Mouse (Mus musculus): ENCODE measurements around the gene Zdhhc25. TPM values are rescaled to one million over a fixed set of nuclear protein-coding genes. Genes with fewer than 3 reads are reported as not detected.

Gene Zdhhc25
- polyA plus RNA-seq, 1 experiment: not detected

- Histone ChIP-seq H3K27ac (ENCODE audit: insufficient read depth, low read depth, low read length) (no peak overlapping the region), H3K4me1 (ENCODE audit: control insufficient read depth, insufficient read depth, low read length) (no peaks in the 10 kb centered on the region), H3K4me3 (ENCODE audit: insufficient read depth, low read depth, low read length) (no peak overlapping the region)
- TF ChIP-seq CTCF (IDR thresholded peaks at IDR 0.05; ENCODE audit: insufficient read depth, low read depth, low read length) (no peak), POLR2A (IDR thresholded peaks at IDR 0.05; ENCODE audit: insufficient read depth, low read depth, low read length) (no peak)
- 96% methylated on average over 3 of the region's 3 CpGs for WGBS
Observed at GRCm38 (mm10) chr15:88602496-88602895, 2.4 kb downstream of the Zdhhc25 start.

GRCm38 (mm10) chr15:88603091-88603732 lies 3.1 kb downstream of the Zdhhc25 start:
- H3K4me3 ChIP-seq (ENCODE audit: insufficient read depth, low read depth, low read length): no peak overlapping the region
- no peak for TF ChIP-seq POLR2A (IDR thresholded peaks at IDR 0.05; ENCODE audit: insufficient read depth, low read depth, low read length)
- H3K27ac ChIP-seq (ENCODE audit: insufficient read depth, low read depth, low read length): no peak overlapping the region
- 66% methylated on average over 9 of the region's 9 CpGs for WGBS
- no peaks in the 10 kb centered on the region for H3K4me1 ChIP-seq (ENCODE audit: control insufficient read depth, insufficient read depth, low read length)

GRCm38 (mm10) chr15:88603733-88604119 lies 3.6 kb downstream of the Zdhhc25 start:
- H3K27ac ChIP-seq (ENCODE audit: insufficient read depth, low read depth, low read length): no peak overlapping the region
- WGBS: 89% methylated on average over 1 of the region's 1 CpGs
- TF ChIP-seq CTCF (IDR thresholded peaks at IDR 0.05; ENCODE audit: insufficient read depth, low read depth, low read length) (no peak), POLR2A (IDR thresholded peaks at IDR 0.05; ENCODE audit: insufficient read depth, low read depth, low read length) (no peak)
- H3K4me3 ChIP-seq (ENCODE audit: insufficient read depth, low read depth, low read length): no peak overlapping the region
- no peaks in the 10 kb centered on the region for H3K4me1 ChIP-seq (ENCODE audit: control insufficient read depth, insufficient read depth, low read length)

GRCm38 (mm10) chr15:88604669-88605414 lies 4.7 kb downstream of the Zdhhc25 start:
- Histone ChIP-seq H3K4me1 (ENCODE audit: control insufficient read depth, insufficient read depth, low read length) (no peaks in the 10 kb centered on the region), H3K27ac (ENCODE audit: insufficient read depth, low read depth, low read length) (no peak overlapping the region), H3K4me3 (ENCODE audit: insufficient read depth, low read depth, low read length) (no peak overlapping the region)
- no peak for TF ChIP-seq POLR2A (IDR thresholded peaks at IDR 0.05; ENCODE audit: insufficient read depth, low read depth, low read length)
- no peak for TF ChIP-seq CTCF (IDR thresholded peaks at IDR 0.05; ENCODE audit: insufficient read depth, low read depth, low read length)
- WGBS: 92% methylated on average over 17 of the region's 17 CpGs

- no peak overlapping the region for H3K4me3 ChIP-seq (ENCODE audit: insufficient read depth, low read depth, low read length)
- H3K27ac ChIP-seq (ENCODE audit: insufficient read depth, low read depth, low read length): no peak overlapping the region
- H3K4me1 ChIP-seq (ENCODE audit: control insufficient read depth, insufficient read depth, low read length): no peaks in the 10 kb centered on the region
- no peak for TF ChIP-seq CTCF (IDR thresholded peaks at IDR 0.05; ENCODE audit: insufficient read depth, low read depth, low read length)
- TF ChIP-seq POLR2A (IDR thresholded peaks at IDR 0.05; ENCODE audit: insufficient read depth, low read depth, low read length): no peak
- 89% methylated on average over 5 of the region's 5 CpGs for WGBS
Observed at GRCm38 (mm10) chr15:88605415-88605785, 5.3 kb downstream of the Zdhhc25 start.

GRCm38 (mm10) chr15:88617125-88617524 lies 17.0 kb downstream of the Zdhhc25 start:
- H3K4me3 ChIP-seq (ENCODE audit: insufficient read depth, low read depth, low read length): no peak overlapping the region
- no peak for TF ChIP-seq POLR2A (IDR thresholded peaks at IDR 0.05; ENCODE audit: insufficient read depth, low read depth, low read length)
- no peak for TF ChIP-seq CTCF (IDR thresholded peaks at IDR 0.05; ENCODE audit: insufficient read depth, low read depth, low read length)
- 42% methylated on average over 16 of the region's 16 CpGs for WGBS
- peaks cover 4% of the 10 kb centered on the region; the same call in 1 of the 2 replicates for H3K4me1 ChIP-seq (ENCODE audit: control insufficient read depth, insufficient read depth, low read length)
- H3K27ac ChIP-seq (ENCODE audit: insufficient read depth, low read depth, low read length): no peak overlapping the region

- Histone ChIP-seq H3K4me1 (ENCODE audit: control insufficient read depth, insufficient read depth, low read length) (peaks cover 4% of the 10 kb centered on the region; the same call in 1 of the 2 replicates), H3K27ac (ENCODE audit: insufficient read depth, low read depth, low read length) (no peak overlapping the region), H3K4me3 (ENCODE audit: insufficient read depth, low read depth, low read length) (no peak overlapping the region)
- no peak for TF ChIP-seq POLR2A (IDR thresholded peaks at IDR 0.05; ENCODE audit: insufficient read depth, low read depth, low read length)
- TF ChIP-seq CTCF (IDR thresholded peaks at IDR 0.05; ENCODE audit: insufficient read depth, low read depth, low read length): no peak
- WGBS: 56% methylated on average over 17 of the region's 17 CpGs
Observed at GRCm38 (mm10) chr15:88618008-88618773, 18.1 kb downstream of the Zdhhc25 start.

- H3K4me1 ChIP-seq (ENCODE audit: control insufficient read depth, insufficient read depth, low read length): peaks cover 4% of the 10 kb centered on the region; the same call in 1 of the 2 replicates
- TF ChIP-seq POLR2A (IDR thresholded peaks at IDR 0.05; ENCODE audit: insufficient read depth, low read depth, low read length) (no peak), CTCF (IDR thresholded peaks at IDR 0.05; ENCODE audit: insufficient read depth, low read depth, low read length) (no peak)
- no peak overlapping the region for H3K27ac ChIP-seq (ENCODE audit: insufficient read depth, low read depth, low read length)
- no peak overlapping the region for H3K4me3 ChIP-seq (ENCODE audit: insufficient read depth, low read depth, low read length)
- 93% methylated on average over 2 of the region's 2 CpGs for WGBS
Observed at GRCm38 (mm10) chr15:88620017-88620416, 19.9 kb downstream of the Zdhhc25 start.

GRCm38 (mm10) chr15:88623891-88624290 lies 23.8 kb downstream of the Zdhhc25 start:
- Histone ChIP-seq H3K27ac (ENCODE audit: insufficient read depth, low read depth, low read length) (no peak overlapping the region), H3K4me3 (ENCODE audit: insufficient read depth, low read depth, low read length) (no peak overlapping the region), H3K4me1 (ENCODE audit: control insufficient read depth, insufficient read depth, low read length) (peaks cover 3% of the 10 kb centered on the region; the same call in 1 of the 2 replicates)
- WGBS: 73% methylated on average over 2 of the region's 2 CpGs
- TF ChIP-seq CTCF (IDR thresholded peaks at IDR 0.05; ENCODE audit: insufficient read depth, low read depth, low read length) (no peak), POLR2A (IDR thresholded peaks at IDR 0.05; ENCODE audit: insufficient read depth, low read depth, low read length) (no peak)

Data from olfactory bulb, adult 2 months (tissue).